Mouse (Mus musculus): ENCODE data around the gene Rufy2.
"Not testable (repeated sequence)": the region's sequence is repeated elsewhere in the genome, so short reads cannot be mapped to it uniquely, and the experiment has no call there.

Gene Rufy2

GRCm38 (mm10) chr10:63054071-63054470 lies 74.0 kb downstream of the Rufy2 start:
- not testable (repeated sequence) for DNase-seq

- DNase-seq: no peak
Measured at GRCm38 (mm10) chr10:63054586-63054985, 74.6 kb downstream of the Rufy2 start.

- DNase-seq: peak; percentile 56
Measured at GRCm38 (mm10) chr10:63056966-63057750, 77.1 kb downstream of the Rufy2 start.

- DNase-seq: no peak
Measured at GRCm38 (mm10) chr10:63059862-63060261, 79.8 kb downstream of the Rufy2 start, which contains the start of gene Pbld1. TSS of gene Pbld1 (plus strand) at chr10:63060162.

GRCm38 (mm10) chr10:63060406-63060805 lies 80.4 kb downstream of the Rufy2 start:
- DNase-seq: peak; percentile 85

- DNase-seq: no peak
Measured at GRCm38 (mm10) chr10:63061266-63061665, 81.2 kb downstream of the Rufy2 start.

GRCm38 (mm10) chr10:63062696-63063095 lies 82.7 kb downstream of the Rufy2 start:
- no peak for DNase-seq

- DNase-seq: no peak
Measured at GRCm38 (mm10) chr10:63063365-63063764, 83.3 kb downstream of the Rufy2 start.

GRCm38 (mm10) chr10:63064516-63064915 lies 84.5 kb downstream of the Rufy2 start:
- DNase-seq: no peak

GRCm38 (mm10) chr10:63065561-63065960 lies 85.5 kb downstream of the Rufy2 start:
- DNase-seq: no peak

- DNase-seq: peak; percentile 94
Measured at GRCm38 (mm10) chr10:63065988-63066387, 86.0 kb downstream of the Rufy2 start.
